Mouse (Mus musculus) forebrain, postnatal 0 days (tissue): Measurements from ENCODE around the gene Ybx1. TPM values are rescaled to one million over a fixed set of nuclear protein-coding genes. Genes with fewer than 3 reads are reported as not detected.

Source experiments
- ATAC-seq: fragments of 200-750 bp; cut with Nextera tagmentation; 2 replicates; pipeline ENCODE4 v1.8.0; 2017; ENCODE audit warnings: mild to moderate bottlenecking, moderate library complexity
- DNase-seq: peaks from one replicate; pipeline ENCODE4 v3.0.0-alpha.2; 2015
- H3K27ac ChIP-seq: fragments of 300-500 bp; sonication (generic); 2 replicates; pipeline ENCODE4 v1.5.1; 2014; ENCODE audit warnings: low read depth, mild to moderate bottlenecking, antibody characterized with exemption, low read length, moderate library complexity, mixed read lengths
- H3K27me3 ChIP-seq: fragments of 300-500 bp; sonication (generic); 2 replicates; pipeline ENCODE4 v1.6.1; 2014; ENCODE audit warnings: mild to moderate bottlenecking, low read length, mixed read lengths; ENCODE audit not compliant: insufficient read depth
- H3K36me3 ChIP-seq: fragments of 300-500 bp; sonication (generic); 2 replicates; pipeline ENCODE4 v1.6.1; 2014; ENCODE audit warnings: mild to moderate bottlenecking, moderate library complexity; ENCODE audit not compliant: insufficient read depth
- H3K4me1 ChIP-seq: fragments of 300-500 bp; sonication (generic); 2 replicates; pipeline ENCODE4 v1.6.1; 2014; ENCODE audit warnings: antibody characterized with exemption; ENCODE audit not compliant: insufficient read depth
- H3K4me2 ChIP-seq: fragments of 300-500 bp; sonication (generic); 2 replicates; pipeline ENCODE4 v1.6.1; 2014; ENCODE audit warnings: low read depth, mild to moderate bottlenecking, moderate library complexity
- H3K4me3 ChIP-seq: fragments of 300-500 bp; sonication (generic); 2 replicates; pipeline ENCODE4 v1.5.1; 2014; ENCODE audit warnings: low read depth, low read length, mixed read lengths
- H3K9ac ChIP-seq: fragments of 300-500 bp; sonication (generic); 2 replicates; pipeline ENCODE4 v1.6.1; 2014; ENCODE audit warnings: mild to moderate bottlenecking
- H3K9me3 ChIP-seq: fragments of 300-500 bp; sonication (generic); 2 replicates; pipeline ENCODE4 v1.6.1; 2016; ENCODE audit warnings: low read length
- CTCF ChIP-seq: sonication (generic); IDR thresholded peaks from 2 replicates; pipeline ENCODE4 v1.5.1; 2016; ENCODE audit warnings: antibody characterized with exemption, control low read depth, low read depth
- WGBS: fragments of 180-500 bp; shearing (Covaris S2); extraction: QIAGEN DNeasy Blood & Tissue Kit; methylation state at CpG from one replicate; pipeline ENCODE4 v1.1.7; 2014; 5-methylcytosine and 5-hydroxymethylcytosine counted together
- polyA plus RNA-seq: library from polyadenylated mRNA; unstranded; fragments of >200 nt; fragmentation: Nextera tagmentation; extraction: Ambion mirVana; gene quantifications from 2 replicates; pipeline ENCODE4 v1.2.1, GENCODE M21; 2015
- total RNA-seq: library from RNA; depleted of rRNA; stranded (reverse); fragments of >200 nt; gene quantifications from 2 replicates; pipeline ENCODE4 v1.2.3, GENCODE M21; 2014

Ybx1 gene
- total and polyA plus RNA-seq, 2 experiments from 2014 or later = 829 to 1,107 TPM

- H3K36me3 ChIP-seq = peaks cover 64% of the 10 kb centered on the region
- DNase-seq (no peak), ATAC-seq (no peak)
Measured at GRCm38 (mm10) chr4:119313756-119314155, 19.4 kb upstream of the Ybx1 start.

GRCm38 (mm10) chr4:119305418-119305817 is 11.0 kb upstream of the Ybx1 start:
- DNase-seq (no peak), ATAC-seq (no peak)
- Histone ChIP-seq H3K27me3 (no peaks in the 10 kb centered on the region), H3K36me3 (peaks cover 27% of the 10 kb centered on the region), H3K4me1 (no peaks in the 10 kb centered on the region), H3K4me3 (no peak overlapping the region), H3K27ac (no peak overlapping the region), H3K9ac (no peak overlapping the region), H3K9me3 (no peaks in the 10 kb centered on the region), H3K4me2 (no peak overlapping the region)
- TF ChIP-seq CTCF = no peak
- WGBS = 89% methylated on average over 5 of the region's 5 CpGs

More at GRCm38 (mm10) chr4:119313756-119314155, 19.4 kb upstream of the Ybx1 start:
- Histone ChIP-seq H3K9ac (no peak overlapping the region), H3K4me1 (no peaks in the 10 kb centered on the region), H3K4me3 (no peak overlapping the region), H3K4me2 (no peak overlapping the region), H3K9me3 (no peaks in the 10 kb centered on the region), H3K27me3 (no peaks in the 10 kb centered on the region), H3K27ac (no peak overlapping the region)
- 94% methylated on average over 1 of the region's 1 CpGs for WGBS
- no peak for TF ChIP-seq CTCF

- H3K4me1 ChIP-seq = no peaks in the 10 kb centered on the region
- H3K27me3 ChIP-seq = no peaks in the 10 kb centered on the region
- H3K27ac ChIP-seq = no peak overlapping the region
- 92% methylated on average over 8 of the region's 8 CpGs for WGBS
- no peak overlapping the region for H3K9ac ChIP-seq
- ATAC-seq (no peak), DNase-seq (no peak)
- H3K36me3 ChIP-seq = peaks cover 13% of the 10 kb centered on the region
- H3K4me2 ChIP-seq = no peak overlapping the region
- H3K9me3 ChIP-seq = no peaks in the 10 kb centered on the region
- TF ChIP-seq CTCF = no peak
- H3K4me3 ChIP-seq = no peak overlapping the region
Measured at GRCm38 (mm10) chr4:119303291-119303690, 8.9 kb upstream of the Ybx1 start.

GRCm38 (mm10) chr4:119301777-119302176 is 7.4 kb upstream of the Ybx1 start:
- no peaks in the 10 kb centered on the region for H3K9me3 ChIP-seq
- H3K27ac ChIP-seq = no peak overlapping the region
- ATAC-seq (no peak), DNase-seq (no peak)
- no peak overlapping the region for H3K9ac ChIP-seq
- H3K4me3 ChIP-seq = no peak overlapping the region
- no peaks in the 10 kb centered on the region for H3K4me1 ChIP-seq
- H3K36me3 ChIP-seq = peaks cover under 1% of the 10 kb centered on the region; the same call in 1 of the 2 replicates
- H3K27me3 ChIP-seq = no peaks in the 10 kb centered on the region
- no peak for TF ChIP-seq CTCF
- H3K4me2 ChIP-seq = no peak overlapping the region
- WGBS = 78% methylated on average over 3 of the region's 3 CpGs

- Histone ChIP-seq H3K4me3 (no peak overlapping the region), H3K4me1 (no peaks in the 10 kb centered on the region), H3K27me3 (no peaks in the 10 kb centered on the region), H3K9me3 (no peaks in the 10 kb centered on the region), H3K9ac (no peak overlapping the region), H3K36me3 (no peaks in the 10 kb centered on the region; the same call in 1 of the 2 replicates), H3K4me2 (no peak overlapping the region), H3K27ac (no peak overlapping the region)
- no peak for ATAC-seq
- no peak for DNase-seq
- WGBS = 94% methylated on average over 3 of the region's 3 CpGs
- no peak for TF ChIP-seq CTCF
Measured at GRCm38 (mm10) chr4:119300761-119301160, 6.4 kb upstream of the Ybx1 start.

GRCm38 (mm10) chr4:119297361-119297760 is 3.0 kb upstream of the Ybx1 start:
- ATAC-seq (no peak), DNase-seq (no peak)
- H3K27ac ChIP-seq = no peak overlapping the region
- TF ChIP-seq CTCF = no peak
- H3K4me2 ChIP-seq = no peak overlapping the region
- no peaks in the 10 kb centered on the region for H3K36me3 ChIP-seq
- 91% methylated on average over 2 of the region's 2 CpGs for WGBS
- H3K27me3 ChIP-seq = no peaks in the 10 kb centered on the region
- 0 out of 2 replicates have a peak, but pooled peaks cover 5% of the 10 kb centered on the region for H3K4me1 ChIP-seq
- H3K9ac ChIP-seq = no peak overlapping the region
- no peaks in the 10 kb centered on the region for H3K9me3 ChIP-seq
- H3K4me3 ChIP-seq = no peak overlapping the region

- peak overlapping the region; percentile 90 for H3K4me3 ChIP-seq
- TF ChIP-seq CTCF = no peak
- H3K27ac ChIP-seq = peak overlapping the region; percentile 95
- 4% methylated on average over 6 of the region's 6 CpGs for WGBS
- H3K4me2 ChIP-seq = peak overlapping the region; percentile 59
- H3K36me3 ChIP-seq = no peaks in the 10 kb centered on the region; the same call in 1 of the 2 replicates
- peak overlapping the region; percentile 73 for H3K9ac ChIP-seq
- no peaks in the 10 kb centered on the region for H3K9me3 ChIP-seq
- H3K27me3 ChIP-seq = no peaks in the 10 kb centered on the region
- ATAC-seq (no peak), DNase-seq (no peak)
- H3K4me1 ChIP-seq = peaks cover 19% of the 10 kb centered on the region; the same call in 1 of the 2 replicates
Measured at GRCm38 (mm10) chr4:119295134-119295453, 690 bp upstream of the Ybx1 start.
